Mouse (Mus musculus): ENCODE measurements around the gene Prrg2.
"Not testable (repeated sequence)": the region's sequence is repeated elsewhere in the genome, so short reads cannot be mapped to it uniquely, and the experiment has no call there.

Prrg2 gene

DNA sequence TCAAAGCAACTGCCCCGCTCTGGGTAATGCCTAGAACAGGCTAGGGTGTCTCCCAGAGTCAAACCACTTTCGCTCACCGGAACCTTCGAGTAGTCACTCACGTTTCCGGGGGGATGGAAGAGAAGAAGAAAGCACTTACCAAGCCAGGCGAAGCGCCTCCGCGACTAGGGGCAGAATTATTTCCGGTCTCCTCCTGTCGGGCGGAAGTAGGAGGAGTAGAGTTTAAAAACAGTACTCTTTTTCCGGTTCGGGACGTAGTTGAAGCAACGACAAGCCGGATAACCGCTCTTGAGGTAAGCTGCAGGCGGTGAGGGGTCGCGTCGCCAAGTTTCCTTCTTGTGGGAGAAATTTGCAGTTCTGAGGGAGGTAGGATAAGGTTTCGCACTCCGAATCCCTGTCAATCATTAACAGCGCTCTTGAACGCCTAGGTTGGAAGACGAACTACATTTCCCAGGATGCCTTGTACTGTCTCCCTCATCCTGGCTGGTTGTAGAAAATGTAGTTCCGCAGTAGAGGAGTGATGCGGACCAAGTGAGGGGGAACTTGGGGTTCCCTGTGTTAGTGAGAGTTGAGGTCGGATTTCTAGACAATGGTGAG is at the start of gene Prrg2, which contains the start of gene Nosip:
Prrg2 (minus strand) TSS at position 439 of the 597 bp plus-strand sequence.
Nosip (plus strand) TSS at position 191 of the 597 bp plus-strand sequence.
- in situ Hi-C loops (cut with MboI, MseI) = loop anchor here in 1 of 2 experiments (5.0 kb wide), 1 partner anchor 35 kb away; no protein-coding TSS in a partner anchor

GRCm38 (mm10) chr7:45111940-45112339 is 49.5 kb upstream of the Prrg2 start:
- in situ Hi-C loops (cut with MboI, MseI) = no loop called here

DNA sequence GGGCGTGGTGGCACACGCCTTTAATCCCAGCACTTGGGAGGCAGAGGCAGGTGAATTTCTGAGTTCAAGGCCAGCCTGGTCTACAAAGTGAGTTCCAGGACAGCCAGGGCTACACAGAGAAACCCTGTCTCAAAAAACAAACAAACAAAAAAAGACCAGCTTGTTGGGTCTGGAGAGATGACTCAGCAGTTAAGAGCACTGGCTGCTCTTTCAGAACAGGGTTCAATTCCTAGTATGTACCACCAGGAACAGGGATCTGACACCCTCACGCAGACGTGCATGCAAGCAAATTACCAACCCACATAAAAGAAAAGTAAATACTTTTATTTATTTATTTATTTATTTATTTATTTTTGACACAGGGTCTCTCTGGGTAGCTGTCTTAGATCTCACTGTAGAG is 47.6 kb upstream of the Prrg2 start:
- in situ Hi-C loops (cut with MboI, MseI) = not testable (repeated sequence)

- in situ Hi-C loops (cut with MboI, MseI) = no loop called here
Measured at GRCm38 (mm10) chr7:45107052-45107645, 44.7 kb upstream of the Prrg2 start.

GRCm38 (mm10) chr7:45106441-45106840 is 44.0 kb upstream of the Prrg2 start:
- in situ Hi-C loops (cut with MboI, MseI) = no loop called here

DNA sequence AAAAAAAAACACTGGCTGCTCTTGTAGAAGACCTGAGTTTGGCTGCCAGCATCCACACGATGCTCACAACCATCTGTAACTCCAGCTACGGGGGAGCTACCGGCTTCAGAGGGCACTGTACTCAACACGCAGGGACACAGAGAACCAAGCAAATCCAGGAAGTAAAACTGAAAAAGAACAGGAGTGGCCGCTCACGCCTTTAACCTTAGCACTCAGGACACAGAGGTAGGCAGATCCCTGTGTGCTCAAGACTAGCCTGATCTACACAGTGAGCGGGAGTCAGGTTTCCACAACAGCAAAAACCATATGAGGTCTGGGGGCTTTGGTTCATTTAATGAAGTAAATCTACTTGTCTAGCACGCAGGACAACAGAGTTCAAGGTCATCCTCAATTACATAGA is 43.0 kb upstream of the Prrg2 start:
- in situ Hi-C loops (cut with MboI, MseI) = no loop called here

- in situ Hi-C loops (cut with MboI, MseI) = no loop called here
Measured at GRCm38 (mm10) chr7:45104941-45105340, 42.5 kb upstream of the Prrg2 start.

GRCm38 (mm10) chr7:45103652-45104180 is 41.2 kb upstream of the Prrg2 start, which contains the start of gene Fcgrt:
Gene Fcgrt, minus strand, starts transcription at chr7:45103851.
- in situ Hi-C loops (cut with MboI, MseI) = no loop called here

- in situ Hi-C loops (cut with MboI, MseI) = no loop called here
Measured at GRCm38 (mm10) chr7:45102940-45103585, 40.6 kb upstream of the Prrg2 start.

- in situ Hi-C loops (cut with MboI, MseI) = no loop called here
Measured at GRCm38 (mm10) chr7:45102441-45102840, 40.0 kb upstream of the Prrg2 start.

- in situ Hi-C loops (cut with MboI, MseI) = no loop called here
Measured at GRCm38 (mm10) chr7:45100046-45100445, 37.6 kb upstream of the Prrg2 start.

DNA sequence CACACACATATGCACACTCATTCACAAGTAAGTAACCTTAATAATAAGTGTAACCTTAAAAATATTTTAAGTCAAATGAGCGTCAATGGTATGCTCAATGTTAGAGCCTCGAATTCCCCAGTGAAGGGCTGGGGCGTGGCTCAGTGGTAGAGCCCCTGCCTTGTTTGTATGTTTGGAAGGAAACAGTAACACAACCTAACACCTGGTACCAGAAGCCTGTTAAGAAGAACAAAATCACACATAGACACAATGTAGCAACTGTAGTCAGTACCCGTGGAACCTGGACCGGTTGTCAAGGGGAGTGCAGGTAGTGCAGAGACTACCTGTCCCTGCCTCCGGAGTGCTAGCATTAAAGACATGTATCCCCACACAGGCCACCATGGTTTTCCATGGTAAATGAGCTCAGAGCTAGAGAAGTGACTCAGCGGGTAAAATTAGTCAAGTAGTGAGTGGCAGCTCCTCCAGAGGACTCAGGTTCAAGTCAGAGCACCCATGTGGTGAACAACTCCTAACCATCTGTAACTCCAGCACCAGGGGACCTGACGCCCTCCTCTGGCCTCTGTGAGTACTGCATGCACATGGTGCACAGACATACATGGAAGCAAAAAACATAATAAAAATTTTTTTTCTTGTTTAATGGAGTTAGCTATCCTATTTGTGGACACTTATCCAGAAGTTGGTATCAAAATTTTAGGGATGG is 36.2 kb upstream of the Prrg2 start:
- in situ Hi-C loops (cut with MboI, MseI) = no loop called here

GRCm38 (mm10) chr7:45097479-45097878 is 35.0 kb upstream of the Prrg2 start:
- in situ Hi-C loops (cut with MboI, MseI) = no loop called here

GRCm38 (mm10) chr7:45095965-45096364 is 33.5 kb upstream of the Prrg2 start:
- in situ Hi-C loops (cut with MboI, MseI) = not testable (repeated sequence)

- in situ Hi-C loops (cut with MboI, MseI) = no loop called here
Measured at GRCm38 (mm10) chr7:45095367-45095766, 32.9 kb upstream of the Prrg2 start.

GRCm38 (mm10) chr7:45094121-45094520 is 31.6 kb upstream of the Prrg2 start:
- in situ Hi-C loops (cut with MboI, MseI) = no loop called here

GRCm38 (mm10) chr7:45093516-45093905 is 31.0 kb upstream of the Prrg2 start:
- in situ Hi-C loops (cut with MboI, MseI) = no loop called here

- in situ Hi-C loops (cut with MboI, MseI) = no loop called here
Measured at GRCm38 (mm10) chr7:45092828-45093515, 30.5 kb upstream of the Prrg2 start.

- in situ Hi-C loops (cut with MboI, MseI) = no loop called here
Measured at GRCm38 (mm10) chr7:45092048-45092447, 29.6 kb upstream of the Prrg2 start, which contains the start of gene Rcn3. Gene Rcn3, minus strand, starts transcription at chr7:45092221.

GRCm38 (mm10) chr7:45091001-45091990 is 28.8 kb upstream of the Prrg2 start:
- in situ Hi-C loops (cut with MboI, MseI) = no loop called here
